Mouse (Mus musculus) ES-E14 (cell line): ENCODE results near the gene Evx2. TPM values are rescaled to one million over a fixed set of nuclear protein-coding genes. Genes with fewer than 3 reads are reported as not detected.

ENCODE experiments used
- DNase-seq: peaks from one replicate; pipeline ENCODE4 v3.0.0-alpha.2; 2013; ENCODE audit warnings: low read depth, low spot score
- H3K27ac ChIP-seq: 2 replicates; pipeline ENCODE4 v1.5.1; 2012; ENCODE audit warnings: low read depth, mild to moderate bottlenecking, low read length, moderate library complexity, mixed read lengths; ENCODE audit not compliant: poor library complexity, insufficient read depth, severe bottlenecking
- H3K36me3 ChIP-seq: 2 replicates; pipeline ENCODE4 v1.6.1; 2012; ENCODE audit warnings: mild to moderate bottlenecking, low read length, moderate library complexity, mixed read lengths; ENCODE audit not compliant: control insufficient read depth, poor library complexity, insufficient read depth, severe bottlenecking
- H3K4me1 ChIP-seq, 2 experiments: fragments of 150-350 bp in 1 of 2; sonication (generic) in 1 of 2; 2 replicates each; pipeline ENCODE4 v1.6.1; 2012; ENCODE audit warnings: low read length in 2 of 2, mild to moderate bottlenecking in 1 of 2, mixed read lengths in 1 of 2; ENCODE audit not compliant: control insufficient read depth in 2 of 2, insufficient read depth in 2 of 2, poor library complexity in 1 of 2
- H3K4me3 ChIP-seq, 2 experiments: fragments of 150-350 bp in 1 of 2; sonication (generic) in 1 of 2; 2 replicates each; pipeline ENCODE4 v1.5.1; 2012; ENCODE audit warnings: low read length in 2 of 2, low read depth in 1 of 2, mild to moderate bottlenecking in 1 of 2, mixed read lengths in 1 of 2; ENCODE audit not compliant: insufficient read depth in 1 of 2, poor library complexity in 1 of 2, severe bottlenecking in 1 of 2
- H3K9ac ChIP-seq: 2 replicates; pipeline ENCODE4 v1.6.1; 2012; ENCODE audit warnings: low read depth, mild to moderate bottlenecking, low read length, mixed read lengths; ENCODE audit not compliant: poor library complexity, insufficient read depth, severe bottlenecking
- H3K9me3 ChIP-seq: fragments of 150-350 bp; sonication (generic); 2 replicates; pipeline ENCODE4 v1.6.1; 2012; ENCODE audit warnings: low read depth, mild to moderate bottlenecking, low read length; ENCODE audit not compliant: control insufficient read depth, insufficient read depth
- CHD2 ChIP-seq: IDR thresholded peaks from 2 replicates; pipeline ENCODE4 v1.6.1; 2014; ENCODE audit warnings: mild to moderate bottlenecking, low read depth, low read length, inconsistent platforms
- HCFC1 ChIP-seq: IDR thresholded peaks from 2 replicates; pipeline ENCODE4 v1.6.1; 2012; ENCODE audit warnings: low read length, inconsistent platforms, borderline replicate concordance; ENCODE audit not compliant: insufficient read depth
- MAFK ChIP-seq: IDR thresholded peaks from 2 replicates; pipeline ENCODE4 v1.6.1; 2014; ENCODE audit warnings: mild to moderate bottlenecking, low read depth, low read length, inconsistent platforms; ENCODE audit not compliant: insufficient read depth
- ZC3H11A ChIP-seq: IDR thresholded peaks from 2 replicates; pipeline ENCODE4 v1.6.1; 2012; ENCODE audit warnings: low read depth, mild to moderate bottlenecking, inconsistent platforms, low read length, borderline replicate concordance
- ZNF384 ChIP-seq: IDR thresholded peaks from 2 replicates; pipeline ENCODE4 v1.6.1; 2012; ENCODE audit warnings: low read depth, low read length, inconsistent platforms
- in situ Hi-C, 2 experiments: fragments of 600-800 bp; cut with MboI; formaldehyde crosslinking; loops; one replicate each; pipeline ENCODE4 v1.15.1; 2025; ENCODE audit warnings: low sequenced_read_pairs in 2 of 2, inconsistent platforms in 1 of 2; ENCODE audit not compliant: unreplicated experiment in 2 of 2
- total RNA-seq: library from RNA; depleted of rRNA; stranded (reverse); fragments of 300-350 nt; gene quantifications from 2 replicates; pipeline ENCODE4 v1.2.3, GENCODE M21; 2012; rRNA removed

Evx2 gene
- total RNA-seq, 1 experiment = not detected

DNA sequence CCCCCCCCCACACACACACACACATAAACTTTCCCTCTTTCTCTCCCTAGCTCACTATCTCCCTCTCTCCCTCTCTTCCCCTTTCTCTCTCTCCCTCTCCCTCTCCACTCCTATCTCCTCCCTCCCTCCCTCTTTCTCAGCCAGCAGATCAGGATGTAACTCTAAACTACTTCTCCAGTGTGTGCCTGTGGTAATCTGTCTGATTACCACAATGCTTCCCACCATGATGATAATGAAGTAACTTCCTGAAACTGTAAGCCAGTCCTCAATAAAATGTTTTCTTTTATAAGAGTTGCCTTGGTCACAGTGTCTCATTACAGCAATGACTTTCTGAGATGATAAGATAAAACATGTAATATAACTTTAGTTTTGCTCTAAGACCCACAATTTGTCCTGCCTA lies 50.0 kb downstream of the Evx2 start:
- no peaks in the 10 kb centered on the region for H3K36me3 ChIP-seq
- TF ChIP-seq ZC3H11A (no peak), HCFC1 (no peak)
- DNase-seq = no peak
- no peaks in the 10 kb centered on the region for H3K4me1 ChIP-seq
- no peak overlapping the region for H3K9ac ChIP-seq
- H3K9me3 ChIP-seq = no peaks in the 10 kb centered on the region
- in situ Hi-C loops = no loop called here
- no peak overlapping the region for H3K27ac ChIP-seq
- no peak overlapping the region for H3K4me3 ChIP-seq

DNA sequence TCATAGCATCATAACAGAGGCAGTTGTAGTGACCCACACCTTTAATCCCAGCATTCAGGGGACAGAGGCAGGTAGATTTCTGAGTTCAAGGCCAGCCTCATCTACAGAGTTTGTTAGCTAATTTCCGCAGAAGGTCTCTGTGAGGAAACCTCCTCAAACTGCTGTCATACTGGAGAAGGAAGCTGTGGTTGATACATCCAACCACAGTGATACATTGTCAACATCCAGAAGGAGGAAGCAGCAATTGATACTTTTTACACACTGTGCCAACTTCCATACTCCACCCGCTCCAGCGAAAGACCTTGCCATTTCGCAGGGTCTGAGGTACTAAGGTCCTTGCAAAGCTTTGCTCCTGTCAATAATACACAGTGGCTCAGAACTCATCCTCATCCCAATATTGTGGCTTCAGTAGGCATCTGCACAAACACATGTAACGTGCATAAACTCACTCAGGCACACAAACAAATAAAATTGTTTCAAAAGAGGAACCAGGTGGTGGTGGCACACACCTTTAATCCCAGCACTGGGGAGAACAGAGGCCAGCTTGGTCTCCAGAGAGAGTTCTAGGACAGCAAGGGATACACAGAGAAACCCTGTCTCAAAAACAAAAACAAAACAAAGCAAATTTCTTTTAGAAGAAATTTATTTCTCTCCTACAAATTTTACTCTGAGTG lies 53.1 kb downstream of the Evx2 start:
- Histone ChIP-seq H3K27ac (no peak overlapping the region), H3K36me3 (no peaks in the 10 kb centered on the region), H3K9me3 (no peaks in the 10 kb centered on the region), H3K4me3 (no peak overlapping the region), H3K4me1 (no peaks in the 10 kb centered on the region), H3K9ac (no peak overlapping the region)
- TF ChIP-seq CHD2 = no peak
- TF ChIP-seq MAFK = no peak
- TF ChIP-seq ZNF384 = no peak
- no peak for TF ChIP-seq ZC3H11A
- TF ChIP-seq HCFC1 = no peak
- DNase-seq = no peak
- in situ Hi-C loops = no loop called here

DNA sequence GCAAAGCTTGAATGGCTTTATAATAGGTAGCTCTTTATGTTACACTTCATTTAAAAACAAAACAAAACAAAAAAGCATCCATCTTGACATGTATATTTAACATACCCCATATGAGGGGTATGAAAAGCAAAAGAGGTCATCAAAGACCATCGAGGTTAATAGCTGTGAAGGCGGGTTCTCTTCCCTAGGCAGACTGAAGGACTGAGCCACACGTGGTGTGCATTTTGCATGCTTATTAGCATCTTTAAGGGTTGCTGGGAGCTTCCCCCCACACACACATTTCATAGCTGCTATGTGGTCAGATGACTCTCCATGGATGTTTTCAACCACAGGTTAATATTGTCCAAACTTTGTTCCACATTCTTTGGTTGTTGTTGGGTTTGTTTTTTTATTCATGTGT lies 55.3 kb downstream of the Evx2 start:
- Histone ChIP-seq H3K4me1 (no peaks in the 10 kb centered on the region), H3K4me3 (no peak overlapping the region), H3K9me3 (no peaks in the 10 kb centered on the region), H3K27ac (no peak overlapping the region), H3K9ac (no peak overlapping the region), H3K36me3 (no peaks in the 10 kb centered on the region)
- DNase-seq = no peak
- in situ Hi-C loops = no loop called here
- TF ChIP-seq ZNF384 (no peak), CHD2 (no peak), ZC3H11A (no peak), MAFK (no peak), HCFC1 (no peak)

Other genes starting within 250 kb of the Evx2 start
- gene Lnpk, start 80.1 kb downstream of the Evx2 start, total RNA-seq = 33.6 and 36.1 TPM in 2 replicates
- 0.26 and 0.98 TPM in 2 replicates for gene Hoxd13, start 8.8 kb upstream of the Evx2 start, total RNA-seq
- not detected in 2 replicates for gene Hoxd12, start 15.5 kb upstream of the Evx2 start, total RNA-seq
- 0.11 and 0.18 TPM in 2 replicates for gene Hoxd11, start 20.0 kb upstream of the Evx2 start, total RNA-seq
- 0.40 TPM in 1 of 2 replicates, not detected in the other for gene Hoxd10, start 32.4 kb upstream of the Evx2 start, total RNA-seq
- gene Hoxd9, start 38.2 kb upstream of the Evx2 start, total RNA-seq = 0.37 and 0.76 TPM in 2 replicates
- 0.63 and 1.2 TPM in 2 replicates for gene Hoxd8, start 45.1 kb upstream of the Evx2 start, total RNA-seq
- 0.40 TPM in 1 of 2 replicates, not detected in the other for gene Hoxd3, start 52.4 kb upstream of the Evx2 start, total RNA-seq
- gene Hoxd4, start 52.4 kb upstream of the Evx2 start, total RNA-seq = 0.16 and 0.94 TPM in 2 replicates
- 0.22 TPM in 1 of 2 replicates, not detected in the other for gene Gm28230, start 67.2 kb upstream of the Evx2 start, total RNA-seq
- gene Hoxd1, start 103.4 kb upstream of the Evx2 start, total RNA-seq = 0.26 and 0.36 TPM in 2 replicates
- 31.2 and 35.7 TPM in 2 replicates for gene Mtx2, start 166.2 kb upstream of the Evx2 start, total RNA-seq